Mouse (Mus musculus) testis, adult 2 months (tissue): Measurements from ENCODE around the gene Grip1. TPM values are rescaled to one million over a fixed set of nuclear protein-coding genes. Genes with fewer than 3 reads are reported as not detected.

Experiments
- H3K27ac ChIP-seq: fragments of 200-500 bp; 2 replicates; pipeline ENCODE4 v1.5.1; 2012; ENCODE audit warnings: low read depth, low read length; ENCODE audit not compliant: control insufficient read depth, insufficient read depth
- H3K27me3 ChIP-seq: fragments of 200-500 bp; 2 replicates; pipeline ENCODE4 v1.6.1; 2012; ENCODE audit warnings: mild to moderate bottlenecking, low read length, moderate library complexity; ENCODE audit not compliant: control insufficient read depth, insufficient read depth
- H3K36me3 ChIP-seq: fragments of 200-500 bp; 2 replicates; pipeline ENCODE4 v1.6.1; 2012; ENCODE audit warnings: mild to moderate bottlenecking, low read length; ENCODE audit not compliant: control insufficient read depth, insufficient read depth
- H3K4me1 ChIP-seq: fragments of 200-500 bp; 2 replicates; pipeline ENCODE4 v1.6.1; 2012; ENCODE audit warnings: low read length; ENCODE audit not compliant: control insufficient read depth, insufficient read depth
- H3K4me3 ChIP-seq: fragments of 200-500 bp; 2 replicates; pipeline ENCODE4 v1.5.1; 2012; ENCODE audit warnings: low read depth, mild to moderate bottlenecking, low read length, moderate library complexity, mixed read lengths; ENCODE audit not compliant: control insufficient read depth
- CTCF ChIP-seq: fragments of 200-500 bp; IDR thresholded peaks from 2 replicates; pipeline ENCODE4 v1.5.1; 2012; ENCODE audit warnings: low read depth, mild to moderate bottlenecking, inconsistent platforms, low read length, moderate library complexity; ENCODE audit not compliant: control insufficient read depth, insufficient read depth, insufficient replicate concordance
- POLR2A ChIP-seq: fragments of 200-500 bp; IDR thresholded peaks from 2 replicates; pipeline ENCODE4 v1.6.1; 2012; ENCODE audit warnings: low read depth, mild to moderate bottlenecking, inconsistent platforms, low read length, moderate library complexity; ENCODE audit not compliant: control insufficient read depth
- polyA plus RNA-seq: library from polyadenylated mRNA; depleted of rRNA; stranded (reverse); fragments of >200 nt; gene quantifications from 2 replicates; pipeline ENCODE4 v1.2.3, GENCODE M21; 2012

Gene Grip1
- polyA plus RNA-seq, 1 experiment, result 84.3 TPM

GRCm38 (mm10) chr10:119842004-119842403 lies 388.4 kb downstream of the Grip1 start:
- TF ChIP-seq CTCF, result no peak
- TF ChIP-seq POLR2A, result no peak
- Histone ChIP-seq H3K4me3 (no peak overlapping the region), H3K27me3 (no peaks in the 10 kb centered on the region), H3K36me3 (no peaks in the 10 kb centered on the region), H3K4me1 (no peaks in the 10 kb centered on the region), H3K27ac (no peak overlapping the region)

DNA sequence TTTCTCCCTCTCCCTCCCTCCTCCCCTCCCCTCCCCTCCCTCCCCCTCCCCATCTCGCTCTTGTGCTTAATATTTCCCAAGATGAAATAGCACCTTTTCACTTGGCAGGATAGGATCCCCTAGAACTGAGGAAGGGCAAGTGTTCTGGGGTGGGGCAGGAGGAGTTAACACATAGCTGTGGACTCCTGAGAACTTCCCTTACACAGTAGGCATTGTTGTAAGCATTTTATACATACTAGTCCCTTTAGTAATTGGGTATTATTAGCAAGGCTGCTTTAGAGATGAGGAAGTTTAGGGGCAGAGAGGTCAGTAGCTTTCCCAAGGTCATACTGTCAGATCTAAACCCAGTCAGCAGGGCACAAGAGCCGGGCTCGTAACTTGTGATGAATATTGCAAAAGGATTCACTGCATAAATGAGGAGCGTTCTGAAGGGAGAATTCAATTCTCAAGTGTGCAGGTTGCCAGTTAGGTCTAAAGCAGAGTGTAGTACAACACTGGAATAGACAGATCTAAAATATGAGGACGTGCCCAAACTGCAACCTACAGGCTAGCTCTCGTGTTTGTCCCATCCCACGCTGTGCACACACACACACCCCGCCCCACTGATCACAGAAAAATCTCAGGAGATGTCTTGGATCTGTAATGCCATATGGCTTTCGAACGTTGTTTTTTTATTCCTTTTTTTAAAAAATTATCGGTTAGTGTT lies 392.2 kb downstream of the Grip1 start:
- Histone ChIP-seq H3K4me1 (no peaks in the 10 kb centered on the region), H3K36me3 (no peaks in the 10 kb centered on the region), H3K27ac (no peak overlapping the region), H3K27me3 (no peaks in the 10 kb centered on the region), H3K4me3 (no peak overlapping the region)
- no peak for TF ChIP-seq CTCF
- no peak for TF ChIP-seq POLR2A

- TF ChIP-seq CTCF, result no peak
- no peak for TF ChIP-seq POLR2A
- Histone ChIP-seq H3K27me3 (no peaks in the 10 kb centered on the region), H3K4me1 (no peaks in the 10 kb centered on the region; the same call in 1 of the 2 replicates), H3K4me3 (peak overlapping the region; percentile 66), H3K36me3 (no peaks in the 10 kb centered on the region), H3K27ac (no peak overlapping the region)
These were observed 398.0 kb downstream of the Grip1 start for GRCm38 (mm10) chr10:119851594-119851993.

- Histone ChIP-seq H3K4me3 (peak overlapping the region; percentile 80), H3K27ac (no peak overlapping the region), H3K36me3 (no peaks in the 10 kb centered on the region), H3K27me3 (no peaks in the 10 kb centered on the region), H3K4me1 (no peaks in the 10 kb centered on the region; the same call in 1 of the 2 replicates)
- no peak for TF ChIP-seq POLR2A
- no peak for TF ChIP-seq CTCF
These were observed 399.0 kb downstream of the Grip1 start for GRCm38 (mm10) chr10:119852582-119853135.

DNA sequence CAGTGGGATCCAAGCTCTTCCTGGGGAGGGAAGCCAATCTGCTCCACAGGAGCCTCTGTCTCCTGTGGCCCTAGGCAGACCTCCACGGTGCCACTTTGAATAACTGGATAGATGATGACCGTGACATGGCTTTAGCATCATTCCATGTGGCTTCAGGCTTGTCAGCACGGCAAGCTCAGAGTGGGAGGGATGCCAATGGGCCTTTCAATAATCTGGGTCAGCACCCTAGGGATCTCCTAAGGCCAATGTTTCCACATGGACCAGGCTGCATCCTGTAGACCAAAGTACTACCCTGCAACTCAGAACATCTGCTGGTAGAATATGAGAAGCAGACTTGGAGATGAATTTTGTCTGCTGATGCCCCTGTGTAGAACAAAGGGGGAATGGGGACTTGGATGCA lies 414.1 kb downstream of the Grip1 start:
- Histone ChIP-seq H3K4me3 (no peak overlapping the region), H3K27me3 (no peaks in the 10 kb centered on the region)
- no peak for TF ChIP-seq CTCF
- no peak for TF ChIP-seq POLR2A

DNA sequence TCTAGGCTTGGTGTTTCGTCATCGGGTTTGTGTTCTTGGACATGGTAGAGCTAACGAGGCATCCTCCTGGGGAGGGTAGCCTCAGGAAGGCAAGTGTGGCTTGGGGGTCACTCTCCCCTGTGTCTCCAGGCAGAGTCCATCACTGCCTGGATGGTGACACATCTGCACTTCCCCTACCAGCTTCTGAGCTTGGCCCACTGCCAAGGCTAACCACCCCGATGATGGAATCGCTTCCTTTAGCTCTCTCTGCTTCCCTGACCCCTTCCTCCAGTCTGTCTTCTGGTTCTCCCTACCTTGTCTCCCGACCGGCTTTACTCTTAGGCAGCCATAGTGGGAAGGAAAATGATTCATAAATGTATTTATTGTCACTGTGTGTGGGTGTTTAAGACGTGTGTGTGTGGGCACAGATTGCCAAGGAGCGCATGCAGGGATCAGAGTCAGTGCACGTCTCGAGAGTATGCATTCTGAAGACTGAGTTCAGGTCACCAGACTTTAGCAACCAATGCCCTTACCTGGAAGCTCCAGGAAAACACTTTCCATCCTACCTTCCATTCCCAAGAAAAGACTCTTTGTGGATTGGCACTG lies 415.5 kb downstream of the Grip1 start:
- Histone ChIP-seq H3K4me1 (no peaks in the 10 kb centered on the region), H3K36me3 (no peaks in the 10 kb centered on the region), H3K27ac (no peak overlapping the region), H3K27me3 (no peaks in the 10 kb centered on the region), H3K4me3 (no peak overlapping the region)
- TF ChIP-seq CTCF, result no peak
- no peak for TF ChIP-seq POLR2A

More for the DNA sequence above, 414.1 kb downstream of the Grip1 start:
- H3K36me3 ChIP-seq, result no peaks in the 10 kb centered on the region
- no peaks in the 10 kb centered on the region for H3K4me1 ChIP-seq
- H3K27ac ChIP-seq, result no peak overlapping the region

DNA sequence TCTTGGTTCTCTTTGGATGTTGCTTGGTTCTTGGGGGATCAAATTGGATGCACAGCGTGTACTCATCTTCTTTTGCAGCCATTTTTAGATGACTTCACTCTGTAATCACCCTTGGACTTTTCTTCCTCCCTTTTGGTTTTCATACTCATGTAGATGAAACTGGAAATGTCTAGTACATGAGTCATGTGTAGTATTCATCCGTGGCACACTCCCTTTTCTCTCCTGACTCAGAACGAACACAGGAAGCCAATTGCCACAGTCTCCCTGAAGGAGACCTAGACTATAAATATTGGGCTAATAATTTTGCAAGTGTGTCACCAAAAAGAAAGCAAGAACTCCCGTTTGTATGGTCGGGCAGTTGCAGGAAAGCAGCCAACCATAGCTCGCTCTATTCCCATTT lies 423.1 kb downstream of the Grip1 start:
- Histone ChIP-seq H3K36me3 (no peaks in the 10 kb centered on the region), H3K4me3 (no peak overlapping the region), H3K4me1 (no peaks in the 10 kb centered on the region), H3K27ac (no peak overlapping the region), H3K27me3 (no peaks in the 10 kb centered on the region)
- TF ChIP-seq CTCF, result no peak
- TF ChIP-seq POLR2A, result no peak
